Mouse (Mus musculus) ZHBTc4 (cell line): ENCODE data around the gene Tmem95.

ENCODE experiments used
- DNase-seq: peaks from one replicate; pipeline ENCODE4 v3.0.0-alpha.2; 2011; ENCODE audit warnings: low read depth, low spot score

Tmem95 gene

DNA sequence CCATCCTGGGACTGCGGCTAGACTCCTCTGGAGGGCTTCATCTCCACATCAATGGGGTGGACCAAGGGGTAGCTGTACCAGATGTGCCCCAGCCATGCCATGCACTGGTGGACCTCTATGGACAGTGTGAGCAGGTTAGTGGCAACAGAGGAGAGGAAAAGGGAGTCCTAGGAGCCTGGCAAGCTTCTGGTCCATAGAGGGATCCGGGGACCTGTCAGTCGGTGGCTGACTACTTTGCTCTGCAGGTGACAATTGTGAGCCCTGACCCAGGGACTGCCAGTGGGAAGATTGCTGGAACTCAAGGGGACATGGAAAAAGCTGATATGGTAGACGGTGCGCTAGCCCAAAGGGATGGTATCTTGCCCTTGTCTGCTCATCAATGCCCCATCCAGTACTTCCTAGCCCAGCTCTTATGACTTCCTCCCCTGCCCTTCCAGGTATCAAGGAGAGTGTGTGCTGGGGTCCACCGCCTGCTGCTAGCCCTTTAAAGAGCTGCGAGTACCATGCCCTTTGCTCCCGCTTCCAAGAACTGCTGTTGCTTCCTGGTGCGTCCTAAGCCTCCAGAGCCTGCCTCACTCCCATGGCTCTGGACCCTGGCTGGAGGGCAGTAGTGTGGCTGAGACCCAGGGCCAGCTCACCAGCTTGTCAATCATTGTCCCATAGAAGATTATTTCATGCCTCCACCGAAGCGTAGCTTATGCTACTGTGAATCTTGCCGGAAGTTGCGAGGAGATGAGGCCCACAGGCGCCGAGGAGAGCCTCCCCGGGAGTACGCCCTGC lies 33.2 kb upstream of the Tmem95 start:
- no peak for DNase-seq

DNA sequence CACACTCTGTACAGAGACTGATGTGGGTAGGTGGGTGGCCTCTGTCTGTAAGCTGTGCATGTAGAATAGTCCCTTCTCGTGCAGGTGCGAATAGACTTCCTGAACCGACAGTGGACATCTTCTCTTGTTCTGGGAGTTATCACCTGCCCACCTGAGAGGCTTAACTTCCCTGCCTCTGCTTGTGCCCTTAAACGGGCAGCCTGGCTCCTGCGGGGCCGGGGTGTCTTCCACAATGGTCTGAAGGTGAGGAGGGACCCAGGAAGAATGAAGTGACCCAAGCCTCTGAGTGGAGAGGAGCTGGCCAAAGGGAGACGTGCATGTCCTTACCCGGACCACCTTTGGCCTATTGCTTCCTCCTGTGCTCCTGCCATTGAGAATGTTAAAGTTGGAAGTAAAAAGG lies 32.4 kb upstream of the Tmem95 start:
- DNase-seq: no peak

DNA sequence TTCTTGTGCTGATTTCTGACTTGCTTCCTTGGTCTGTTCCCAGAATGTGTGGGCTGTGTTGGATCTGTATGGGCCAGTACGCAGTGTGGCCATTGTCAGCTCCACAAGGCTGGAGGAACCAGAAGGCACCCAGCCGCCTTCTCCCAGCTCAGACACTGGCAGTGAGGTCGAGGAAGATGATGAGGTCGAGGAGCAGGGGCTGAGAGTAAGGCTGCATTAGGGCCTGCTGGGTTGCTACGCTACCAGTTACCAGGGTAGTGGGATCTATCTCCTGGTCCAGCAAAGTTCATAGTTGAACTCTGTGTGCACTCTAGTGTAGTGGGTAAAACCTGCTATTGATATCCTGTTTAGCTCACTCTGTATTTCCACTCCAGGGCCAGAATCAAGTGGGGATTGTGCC lies 31.4 kb upstream of the Tmem95 start:
- no peak for DNase-seq

DNA sequence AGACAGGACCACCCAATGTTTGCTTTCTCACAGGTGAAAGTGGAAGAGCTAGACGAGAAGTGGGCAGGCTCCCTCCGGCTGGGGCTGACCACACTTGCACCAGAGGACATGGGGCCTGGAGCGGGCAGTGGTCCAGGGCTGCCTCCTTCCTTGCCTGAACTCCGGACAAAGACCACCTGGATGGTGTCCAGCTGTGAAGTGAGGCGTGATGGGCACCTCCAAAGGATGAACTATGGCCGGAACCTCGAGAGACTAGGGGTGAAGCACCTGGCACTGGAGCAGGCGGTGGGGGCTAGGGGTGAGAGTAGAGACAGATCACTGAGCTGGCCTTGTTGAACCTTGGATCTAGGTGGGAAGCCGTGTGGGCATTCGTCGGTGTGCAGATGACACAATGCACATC lies 30.8 kb upstream of the Tmem95 start:
- DNase-seq: no peak

DNA sequence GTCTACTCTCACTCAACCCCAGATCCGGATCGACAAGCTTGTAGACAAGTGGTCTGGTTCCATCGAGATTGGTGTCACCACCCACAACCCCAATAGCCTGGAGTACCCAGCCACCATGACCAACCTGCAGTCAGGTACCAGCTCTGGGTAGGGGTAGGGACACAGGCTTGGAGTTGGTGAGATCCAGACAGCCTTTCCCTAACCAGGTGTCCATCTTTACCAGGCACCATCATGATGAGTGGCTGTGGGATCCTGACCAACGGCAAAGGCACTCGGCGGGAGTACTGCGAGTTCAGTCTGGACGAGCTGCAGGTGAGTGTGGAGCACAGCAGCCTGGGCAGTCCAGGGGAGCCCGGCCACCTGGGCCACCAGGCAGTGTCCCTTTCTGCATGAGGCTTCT lies 26.5 kb upstream of the Tmem95 start:
- no peak for DNase-seq

DNA sequence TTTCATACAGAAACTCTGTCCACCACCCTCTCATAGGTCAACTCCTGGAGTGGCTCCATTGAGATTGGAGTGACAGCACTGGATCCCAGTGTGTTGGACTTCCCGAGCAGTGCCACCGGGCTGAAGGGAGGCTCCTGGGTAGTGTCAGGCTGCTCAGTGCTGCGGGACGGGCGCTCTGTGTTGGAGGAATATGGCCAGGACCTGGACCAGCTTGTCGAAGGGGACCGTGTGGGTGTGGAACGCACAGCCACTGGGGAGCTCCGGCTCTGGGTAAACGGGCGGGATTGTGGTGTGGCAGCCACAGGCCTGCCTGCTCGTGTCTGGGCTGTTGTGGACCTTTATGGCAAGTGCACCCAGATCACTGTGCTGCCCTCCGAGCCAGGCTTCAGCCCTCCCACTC lies 25.2 kb upstream of the Tmem95 start:
- no peak for DNase-seq

DNA sequence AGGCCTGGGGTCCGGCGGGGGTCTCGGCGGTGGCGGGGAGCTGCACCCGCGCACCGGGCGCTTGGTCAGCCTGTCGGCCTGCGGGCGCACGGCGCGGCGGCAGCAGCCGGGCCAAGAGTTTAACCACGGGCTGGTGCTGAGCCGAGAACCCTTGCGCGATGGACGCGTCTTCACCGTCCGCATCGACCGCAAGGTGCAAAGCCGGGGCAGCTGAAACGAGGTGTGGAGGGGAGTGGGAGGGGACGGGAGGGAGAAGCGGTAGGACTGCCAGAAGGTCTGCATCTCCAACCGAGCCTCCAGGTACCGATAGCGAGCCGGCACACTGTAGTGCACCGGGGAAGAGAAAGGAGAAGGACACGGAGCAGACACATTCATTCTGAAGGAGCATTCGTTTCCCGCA lies 24.2 kb upstream of the Tmem95 start:
- DNase-seq: no peak

DNA sequence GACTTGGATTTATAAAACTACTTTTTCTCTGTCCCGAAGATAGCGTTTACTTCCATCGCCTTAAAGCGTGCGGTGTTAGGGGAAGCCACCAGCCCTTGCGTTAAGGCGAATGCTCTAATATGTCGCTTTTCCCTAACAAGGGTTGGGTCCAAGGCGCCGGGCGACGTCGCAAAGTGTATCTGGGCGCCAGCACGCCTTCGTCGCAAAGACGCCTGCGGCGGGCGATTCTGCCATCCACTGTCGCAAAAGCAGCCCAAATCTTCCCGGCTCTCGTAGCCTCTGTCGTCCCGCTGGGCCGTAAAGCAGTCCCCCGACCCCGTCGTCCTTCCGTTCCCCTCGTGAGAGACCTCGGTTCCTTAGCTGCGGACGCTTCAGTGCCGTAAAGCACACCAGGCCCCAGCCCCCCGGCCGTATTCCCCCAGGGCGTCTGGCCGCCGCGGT lies 23.6 kb upstream of the Tmem95 start:
- DNase-seq: peak; percentile 100

DNA sequence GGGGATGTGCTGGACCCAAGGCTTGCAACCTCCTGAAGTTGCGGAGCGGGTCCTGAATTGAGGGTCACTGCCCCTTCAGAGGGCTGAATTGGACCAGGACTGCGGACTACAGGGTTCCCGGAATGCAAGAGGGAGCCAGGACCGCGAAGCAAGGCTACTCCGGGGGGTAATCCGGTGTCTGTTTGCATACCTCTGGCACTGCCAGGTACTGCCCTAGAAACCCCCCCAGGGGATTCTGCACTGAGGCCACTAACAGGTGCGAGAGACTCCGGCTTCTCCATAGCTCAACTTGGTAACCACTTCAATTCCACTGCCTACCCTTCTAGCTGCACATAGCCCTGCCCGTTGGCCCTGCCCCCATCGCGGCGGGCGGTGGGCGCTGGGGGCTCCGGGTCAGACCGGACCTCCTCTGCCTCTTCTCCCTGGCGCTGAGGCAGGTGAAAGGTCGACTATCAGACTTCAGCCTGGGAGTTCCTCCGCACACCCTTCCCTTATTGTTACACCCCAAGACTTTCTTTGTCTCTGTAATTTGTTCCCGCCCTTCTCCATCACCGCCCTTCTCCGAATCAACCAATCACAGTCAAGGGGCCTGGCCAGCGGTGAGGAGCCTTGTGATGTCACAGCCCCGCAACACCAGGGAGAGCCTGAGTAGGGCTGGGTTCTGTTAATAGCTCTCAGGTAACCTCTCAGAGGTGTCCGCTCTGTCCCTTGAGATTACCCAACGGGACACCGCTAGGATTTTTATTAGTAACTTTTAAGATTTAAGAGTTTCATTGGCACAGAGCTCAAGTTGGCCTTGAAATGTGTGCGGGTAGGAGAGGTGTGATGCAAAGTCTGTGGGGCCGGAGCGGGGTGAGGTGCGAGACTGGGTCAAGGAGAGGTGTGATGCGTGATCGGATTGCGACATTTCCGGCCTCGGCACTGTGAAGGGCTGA lies 22.9 kb upstream of the Tmem95 start, which contains the start of the genes 2810408A11Rik and Neurl4:
2810408A11Rik (minus strand) TSS at position 517 of the 935 bp plus-strand sequence.
Neurl4 (plus strand) TSS at position 602 of the 935 bp plus-strand sequence.
- peak; percentile 98 for DNase-seq

DNA sequence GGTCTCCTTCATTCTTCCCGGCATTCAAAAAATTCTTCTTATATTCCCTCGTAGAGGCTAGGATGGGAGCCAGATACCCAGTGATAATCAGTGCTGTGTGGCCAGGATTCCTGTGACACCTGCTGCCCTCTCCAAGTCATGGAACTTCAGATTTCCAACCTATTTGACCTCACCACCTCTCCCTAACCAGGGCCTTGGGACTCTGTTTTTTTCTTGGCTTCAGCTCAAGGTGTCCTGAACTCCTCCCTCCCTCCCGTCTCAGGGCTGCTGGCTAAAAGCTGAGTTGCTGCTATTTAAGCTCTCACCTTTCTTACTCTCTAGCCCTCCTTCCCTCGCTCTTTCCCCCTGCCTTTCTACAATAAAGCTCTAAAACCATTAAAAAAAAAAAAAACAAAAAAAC lies 22.1 kb upstream of the Tmem95 start:
- no peak for DNase-seq

DNA sequence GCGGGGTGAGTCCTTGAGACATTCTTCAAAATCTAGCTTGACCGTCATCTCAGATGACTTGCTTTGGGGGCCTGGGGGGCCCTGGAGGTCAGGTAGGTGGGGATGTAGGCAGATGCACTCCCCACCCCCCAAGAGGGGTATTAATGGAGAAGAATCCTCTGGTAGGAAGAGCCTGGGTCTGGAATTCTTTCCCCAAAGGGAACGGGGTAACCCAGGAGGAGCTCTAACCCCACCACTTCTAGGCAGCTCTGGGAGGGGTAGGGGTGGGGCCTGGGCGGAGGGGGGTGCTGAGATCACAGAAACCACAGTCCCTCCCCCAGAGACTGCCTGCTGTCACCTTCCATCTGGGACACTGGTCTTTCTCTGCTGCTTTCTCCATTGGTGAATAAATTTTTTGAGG lies 17.5 kb upstream of the Tmem95 start, which contains the start of gene Acap1:
Acap1 (minus strand) TSS at position 249 of the 400 bp plus-strand sequence.
- no peak for DNase-seq

DNA sequence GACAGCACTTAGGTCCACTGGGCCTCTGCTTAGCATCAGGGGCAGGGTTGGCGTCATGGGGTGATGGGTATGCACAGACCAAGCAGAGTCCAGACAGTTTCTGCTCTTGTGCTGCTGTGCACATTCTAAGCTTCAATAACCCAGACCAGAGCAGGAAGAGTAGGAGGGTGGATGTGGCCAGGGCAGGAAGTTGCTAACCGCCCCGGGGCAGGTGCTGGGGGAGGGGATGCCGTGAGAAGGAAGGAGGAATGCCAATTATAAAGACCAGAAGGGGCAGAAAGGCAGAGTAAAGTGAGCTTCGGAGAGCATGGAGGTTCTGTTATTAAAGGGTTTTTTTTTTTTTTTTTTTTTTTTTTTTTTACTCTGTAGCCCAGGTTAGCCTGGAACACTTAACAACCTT lies 16.9 kb upstream of the Tmem95 start:
- peak; percentile 69 for DNase-seq

DNA sequence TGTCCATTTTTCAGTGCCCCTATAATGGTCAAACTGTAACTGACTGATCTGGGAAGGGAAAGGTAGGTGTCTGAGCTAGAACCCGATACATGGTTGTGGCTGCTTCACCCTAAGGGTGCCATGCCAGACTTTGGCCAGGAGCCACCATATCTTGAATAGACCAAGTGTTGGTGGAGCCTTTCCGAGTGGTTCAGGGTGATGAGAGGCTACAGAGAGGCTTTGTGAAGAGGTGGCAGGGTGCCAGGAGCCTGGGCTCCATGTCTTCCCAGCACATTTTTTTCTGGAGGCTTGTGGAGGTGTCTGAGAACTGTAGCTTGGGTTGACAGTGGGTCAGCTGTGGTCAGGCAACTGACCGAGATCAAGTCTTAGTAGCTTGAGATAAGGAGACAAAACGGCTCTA lies 13.7 kb upstream of the Tmem95 start:
- DNase-seq: no peak

DNA sequence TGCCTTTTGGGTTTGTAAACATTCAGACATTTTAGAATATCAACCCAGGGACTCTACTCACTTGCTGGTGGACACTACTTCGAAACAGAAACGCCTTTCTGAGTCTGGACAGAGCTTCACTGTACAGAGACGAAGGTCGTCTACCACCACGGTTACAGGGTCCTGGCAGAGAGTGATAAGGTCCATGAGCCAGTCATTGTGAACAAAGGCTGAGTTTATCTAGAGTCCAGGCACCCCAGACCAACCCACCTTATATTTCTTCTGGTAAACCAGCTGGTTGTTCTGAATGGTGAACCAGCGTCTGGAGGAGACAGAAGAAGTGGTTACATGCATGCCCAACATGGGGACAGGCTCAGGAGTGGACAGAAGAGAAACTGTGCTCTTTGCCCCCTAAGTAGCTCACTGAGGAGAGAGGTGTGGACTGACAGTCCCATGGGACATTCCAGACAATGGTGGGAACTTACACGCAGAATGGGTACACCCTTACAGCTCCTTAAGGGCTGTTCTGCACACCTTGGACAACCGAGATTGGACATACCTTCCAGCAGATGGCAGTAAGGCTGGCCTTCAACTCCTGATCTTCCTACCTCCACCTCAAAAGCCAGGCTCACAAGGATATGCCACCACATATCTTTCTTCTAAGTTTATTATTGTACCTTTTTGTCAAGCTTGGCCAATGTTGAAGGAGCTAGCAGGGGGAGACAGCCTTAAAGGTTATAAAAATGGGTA lies 9.3 kb upstream of the Tmem95 start:
- DNase-seq: peak; percentile 84

DNA sequence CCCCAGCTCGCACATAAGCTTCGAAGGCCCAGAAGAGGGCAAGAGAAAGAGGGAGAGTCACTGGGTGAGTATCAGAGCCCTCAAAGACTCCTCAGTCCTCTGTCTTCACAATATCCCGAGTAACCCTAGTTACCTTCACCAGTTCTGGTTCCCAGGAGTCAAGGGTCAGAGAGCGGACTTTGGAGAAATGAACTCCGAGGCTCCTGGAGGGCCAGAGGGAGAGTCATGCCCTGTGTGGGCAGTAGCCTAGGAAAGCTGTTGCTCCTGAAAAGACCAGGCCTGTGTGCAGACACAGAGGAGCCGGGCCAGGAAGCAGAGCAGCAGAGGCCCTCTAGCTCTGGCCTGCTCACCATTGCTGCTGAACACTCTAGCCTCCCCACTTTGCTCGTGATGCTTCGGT lies 6.8 kb upstream of the Tmem95 start:
- no peak for DNase-seq

DNA sequence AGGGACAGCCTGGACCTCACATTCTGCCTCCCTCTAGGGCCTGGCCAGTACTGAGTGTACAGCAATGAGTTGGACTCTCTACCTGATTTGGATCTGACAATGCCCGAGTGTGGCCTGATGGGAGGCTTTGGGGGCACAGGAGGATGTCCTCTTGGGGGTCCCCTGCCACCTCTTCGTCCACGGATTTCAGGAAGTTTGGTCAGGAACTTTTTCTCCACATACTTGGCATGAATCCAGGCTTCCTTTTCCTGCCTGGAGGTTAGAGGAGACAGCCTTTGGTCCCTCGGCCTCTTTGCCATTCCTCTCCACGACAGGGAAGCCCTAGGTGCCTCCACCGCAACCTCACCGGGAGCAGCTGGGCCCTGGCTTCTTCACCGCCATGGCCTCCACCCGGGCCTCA lies 6.4 kb upstream of the Tmem95 start:
- no peak for DNase-seq

DNA sequence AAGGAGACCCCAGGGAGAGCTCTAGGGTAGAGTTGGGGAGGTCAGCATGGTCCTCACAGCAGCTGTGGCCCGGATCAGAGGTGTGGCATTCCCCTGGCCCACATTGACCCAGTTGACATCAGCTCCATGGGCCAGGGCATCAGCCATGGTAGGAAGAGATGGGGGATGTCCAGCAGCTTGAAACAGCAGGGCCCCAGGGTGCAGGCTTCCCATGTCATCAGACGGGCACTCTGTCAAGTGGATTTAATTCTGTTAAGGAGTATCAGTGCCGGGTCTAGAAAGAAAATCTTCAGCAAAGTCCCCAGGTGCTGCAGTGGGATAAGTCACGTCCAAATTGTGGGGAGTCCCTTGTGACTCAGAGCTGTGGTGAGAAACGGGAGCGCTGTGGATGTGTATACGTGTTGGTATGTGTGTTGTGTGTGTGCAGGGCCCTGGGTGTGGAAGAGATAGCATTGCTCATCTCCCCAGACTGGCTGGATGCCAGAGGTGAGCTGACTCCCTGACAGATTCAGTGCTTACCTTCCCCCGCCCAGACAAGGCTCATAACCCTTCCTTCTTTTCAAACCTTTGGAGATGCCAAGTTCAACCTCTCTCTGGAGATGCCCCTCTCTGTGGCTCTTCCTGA lies 5.8 kb upstream of the Tmem95 start:
- no peak for DNase-seq

DNA sequence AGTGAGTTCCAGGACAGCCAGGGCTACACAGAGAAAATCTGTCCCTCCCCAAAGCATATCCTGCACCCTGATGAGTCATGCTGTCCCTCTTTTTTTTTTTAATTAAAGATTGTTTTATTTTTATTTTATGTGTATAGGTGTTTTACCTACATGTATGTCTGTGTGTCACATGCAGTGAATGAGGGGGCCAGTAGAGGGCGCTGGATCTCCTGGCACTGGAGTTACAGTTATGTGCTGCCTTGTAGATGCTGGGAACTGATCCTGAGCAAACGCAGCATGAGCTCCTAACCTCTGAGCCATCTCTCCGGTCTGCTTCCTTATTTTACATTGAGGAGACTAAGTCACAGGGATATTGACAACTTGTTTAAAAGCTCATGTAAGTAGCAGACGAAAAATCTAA lies 5.2 kb upstream of the Tmem95 start:
- peak; percentile 76 for DNase-seq

DNA sequence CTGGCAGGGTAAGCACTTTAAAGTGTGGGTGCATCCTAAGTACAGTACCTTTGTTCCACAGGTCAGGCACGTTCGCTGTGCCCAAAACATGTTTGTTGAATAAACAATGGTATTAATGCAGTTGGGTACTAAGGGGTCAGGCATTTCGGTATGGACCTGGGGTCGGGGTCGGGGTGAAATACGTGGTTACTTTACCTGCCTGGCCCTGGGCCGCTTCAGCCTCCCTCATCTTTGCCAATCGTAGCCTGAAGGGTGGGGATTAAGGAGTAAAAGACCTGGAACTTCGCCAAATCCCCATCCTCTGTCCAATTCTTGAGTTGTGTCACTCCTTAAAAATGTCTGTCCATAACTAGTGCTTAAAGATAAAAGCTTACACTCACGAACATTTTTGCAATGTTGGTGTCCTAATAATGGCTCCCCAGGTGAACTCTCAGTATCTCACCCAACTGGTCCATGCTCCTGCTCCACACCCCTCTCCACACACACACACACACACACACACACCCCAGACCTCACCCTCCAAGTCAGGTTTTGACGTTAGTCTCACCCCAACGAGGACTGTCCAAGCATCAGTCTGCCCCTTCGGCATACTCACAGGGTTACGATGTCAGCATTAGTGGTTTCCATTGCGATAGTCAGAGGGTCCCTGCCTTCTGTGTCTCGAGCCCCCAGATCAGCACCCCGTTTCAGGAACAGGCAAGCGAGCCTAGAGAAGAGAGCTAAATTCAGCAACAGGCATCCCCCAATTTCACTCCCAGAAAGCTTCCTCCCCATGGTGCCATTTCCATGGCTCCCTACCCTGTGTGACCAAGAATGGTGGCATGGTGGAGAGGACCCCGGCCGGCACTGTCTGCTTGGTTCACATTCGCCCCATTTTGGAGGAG lies 4.2 kb upstream of the Tmem95 start:
- no peak for DNase-seq

DNA sequence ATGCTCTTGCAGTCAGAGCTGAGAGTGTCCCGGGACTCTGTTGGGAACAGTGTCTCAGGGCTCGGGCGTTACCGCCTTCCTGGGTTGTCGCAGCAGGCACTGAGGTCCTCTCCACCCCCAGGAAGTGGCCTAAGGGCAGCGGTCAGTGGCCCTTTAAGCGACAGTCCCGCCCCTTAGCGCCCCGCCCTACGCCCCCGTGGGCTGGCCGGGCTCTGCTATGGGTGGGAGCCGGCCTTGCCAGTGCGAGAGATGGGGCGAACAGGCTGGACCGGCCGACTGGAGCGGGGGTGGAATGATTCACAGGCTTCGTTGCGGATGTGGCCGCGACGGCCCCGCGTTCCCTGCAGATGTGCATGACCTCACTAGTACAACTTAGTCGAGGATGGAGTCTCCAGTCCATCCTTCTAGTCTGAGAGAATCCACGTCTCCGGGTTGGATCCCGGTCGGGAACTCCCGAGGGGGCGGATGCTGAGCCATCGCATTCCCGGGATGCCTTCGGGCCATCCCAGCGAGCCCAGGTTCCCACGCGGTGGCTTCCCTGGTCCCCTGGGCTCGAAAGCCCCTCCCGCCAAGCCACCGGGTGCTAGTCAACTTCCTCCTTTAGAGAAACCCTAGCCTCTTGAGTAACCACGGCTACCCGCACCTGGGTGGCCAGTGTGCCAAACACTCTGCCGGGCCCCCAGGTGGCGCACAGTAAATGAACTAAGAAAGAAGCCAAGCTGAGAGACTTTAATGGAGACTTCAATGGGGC lies 3.2 kb upstream of the Tmem95 start, which contains the start of gene Kctd11:
Kctd11 (minus strand) TSS at position 554 of the 751 bp plus-strand sequence.
- peak; percentile 86 for DNase-seq
